Mouse (Mus musculus): ENCODE data around the gene Tpcn2.

- TF ChIP-seq CTCF (conservative IDR thresholded peaks at IDR 0.05 in 1 of 2, IDR thresholded peaks at IDR 0.05 in 1 of 2; ENCODE audit: low read depth in 2 of 2, low read length in 2 of 2) (no peak), EP300 (IDR thresholded peaks at IDR 0.05; ENCODE audit: low read length) (no peak)
These were observed 17.7 kb upstream of the Tpcn2 start for GRCm38 (mm10) chr7:145301341-145302005.

All from CH12.LX (cell line).